In genomic region chr6:13606921-13607620, GRCm38 (mm10) we compare ENCODE assay signal across 7 mouse cellular contexts. TPM values are rescaled to one million over a fixed set of nuclear protein-coding genes. Genes with fewer than 3 reads are reported as not detected.
A peak's percentile ranks its signal among the peaks of the same experiment; 100 is the strongest.
DNase-seq lines count a peak whose midpoint lies in the region; ATAC-seq and TF ChIP-seq lines count a peak whose summit lies in the region.

No protein-coding gene starts in this region.

- H3K27ac ChIP-seq in lung, embryonic 15.5 days = peak overlapping the region; percentile 96
- H3K27ac ChIP-seq in embryonic facial prominence, embryonic 10.5 days (replicated peaks) = peak overlapping the region; percentile 93

- H3K9ac ChIP-seq in lung, embryonic 15.5 days = peak overlapping the region; percentile 95

- no peak for DNase-seq in lung, adult 18-20 months
- DNase-seq in embryonic facial prominence, embryonic 10.5 days (ENCODE audit: low spot score) = no peak
- DNase-seq in layer of hippocampus, adult 8-10 months (ENCODE audit: low spot score in 2 of 2) = no peak
- DNase-seq in thymus, postnatal 25 days = no peak

- WGBS in lung, embryonic 15.5 days = 7% methylated on average over 15 of the region's 15 CpGs
- 16% methylated on average over 15 of the region's 15 CpGs for WGBS in embryonic facial prominence, embryonic 10.5 days

- peak overlapping the region; percentile 87 for H3K4me3 ChIP-seq in lung, embryonic 15.5 days
- peak overlapping the region; percentile 67 for H3K4me3 ChIP-seq in embryonic facial prominence, embryonic 10.5 days
- peak overlapping the region; percentile 73 for H3K4me3 ChIP-seq in myocyte

- no peak for ATAC-seq in lung, embryonic 15.5 days (ENCODE audit: borderline replicate concordance, extremely low read depth, low FRiP score, low TSS enrichment)
- peak; percentile 10 for ATAC-seq in inflammation-experienced regulatory T-cells, adult 6 months

- peak overlapping the region; percentile 80 for H3K4me2 ChIP-seq in lung, embryonic 15.5 days
- peak overlapping the region; percentile 84 for H3K4me2 ChIP-seq in myocyte (ENCODE audit: low read depth)

- H3ac ChIP-seq in myocyte (ENCODE audit: control insufficient read depth, insufficient read length) = peak overlapping the region; percentile 41

- H3K9me3 ChIP-seq in lung, embryonic 15.5 days = no peaks in the 10 kb centered on the region
- no peaks in the 10 kb centered on the region for H3K9me3 ChIP-seq in embryonic facial prominence, embryonic 10.5 days

- H3K4me1 ChIP-seq in lung, embryonic 15.5 days = peaks cover 16% of the 10 kb centered on the region
- H3K4me1 ChIP-seq in embryonic facial prominence, embryonic 10.5 days = peaks cover 21% of the 10 kb centered on the region

- TF ChIP-seq POLR2A in myocyte (IDR thresholded peaks at IDR 0.05; ENCODE audit: insufficient read length, low read depth) = no peak

- H3K36me3 ChIP-seq in lung, embryonic 15.5 days = peaks cover 7% of the 10 kb centered on the region; the same call in 1 of the 2 replicates
- H3K36me3 ChIP-seq in embryonic facial prominence, embryonic 10.5 days (replicated peaks) = peaks cover 12% of the 10 kb centered on the region
- H3K36me3 ChIP-seq in myocyte (ENCODE audit: control insufficient read depth, insufficient read depth) = peaks cover 6% of the 10 kb centered on the region

- peaks cover 45% of the 10 kb centered on the region for H3K79me2 ChIP-seq in myocyte (ENCODE audit: control insufficient read depth, insufficient read depth)

- H3K27me3 ChIP-seq in lung, embryonic 15.5 days = no peaks in the 10 kb centered on the region
- no peaks in the 10 kb centered on the region for H3K27me3 ChIP-seq in embryonic facial prominence, embryonic 10.5 days (replicated peaks; ENCODE audit: low read depth, poor library complexity, severe bottlenecking)
- no peaks in the 10 kb centered on the region for H3K27me3 ChIP-seq in myocyte (ENCODE audit: control insufficient read depth, insufficient read depth, insufficient read length)

TF ChIP-seq in myocyte, 11 proteins besides CTCF, POLR2A, EP300 and RAD21:
- TF ChIP-seq E2F4 (IDR thresholded peaks at IDR 0.05; ENCODE audit: insufficient read depth) = no peak
- TF ChIP-seq MYOD1 (IDR thresholded peaks at IDR 0.05; ENCODE audit: control insufficient read depth in 1 of 3, insufficient read length in 2 of 3, low read depth in 2 of 3) = no peak
- no peak for TF ChIP-seq MYOG (IDR thresholded peaks at IDR 0.05; ENCODE audit: control insufficient read depth in 1 of 3, insufficient read depth in 1 of 3, insufficient read length in 2 of 3, low read depth in 2 of 3)
- no peak for TF ChIP-seq SRF (IDR thresholded peaks at IDR 0.05; ENCODE audit: control insufficient read depth, insufficient read length, low read depth)
- TF ChIP-seq USF1 (IDR thresholded peaks at IDR 0.05; ENCODE audit: low read depth) = no peak
- no peak for TF ChIP-seq MAX (IDR thresholded peaks at IDR 0.05; ENCODE audit: low read depth)
- TF ChIP-seq TCF3 (IDR thresholded peaks at IDR 0.05; ENCODE audit: insufficient read length, low read depth) = no peak
- TF ChIP-seq CEBPB (IDR thresholded peaks at IDR 0.05; ENCODE audit: insufficient read depth, poor library complexity, severe bottlenecking) = no peak
- TF ChIP-seq TCF12 (IDR thresholded peaks at IDR 0.05; ENCODE audit: insufficient read depth, poor library complexity, severe bottlenecking) = no peak
- TF ChIP-seq REST (IDR thresholded peaks at IDR 0.05; ENCODE audit: insufficient read depth, insufficient read length) = no peak
- TF ChIP-seq POLR2AphosphoS2 (IDR thresholded peaks at IDR 0.05; ENCODE audit: insufficient read length, low read depth) = no peak

RNA-seq across cellular contexts. Expression of gene Tmem168, which starts 0.8 kb away (rescaled TPM):
- 41.4 and 47.2 TPM in 2 replicates for polyA plus RNA-seq in lung, embryonic 15.5 days (2015; fragmentation: Nextera tagmentation; extraction: Ambion mirVana)
- polyA plus RNA-seq in embryonic facial prominence, embryonic 10.5 days (2016; fragmentation: Nextera tagmentation; extraction: Ambion mirVana) = 28.6 and 31.5 TPM in 2 replicates
- 10 to 100 TPM; 37.8 to 46.5 (median 39.8) TPM for polyA plus RNA-seq in inflammation-experienced regulatory T-cells, adult 6 months (2017; shearing (Covaris generic))
- 9.8 TPM for polyA plus RNA-seq in myocyte (2012; fragmentation: generic; extraction: Trizol)
- total RNA-seq in layer of hippocampus, adult 8-10 months (2022) = 10 to 100 TPM; 14.0 to 14.8 (median 14.3) TPM
